Mouse (Mus musculus): Measurements from ENCODE around the gene Tigar.
A peak's percentile ranks its signal among the peaks of the same experiment; 100 is the strongest.

GRCm38 (mm10) chr6:127153972-127154707, 44.8 kb upstream of the Tigar start:
- TF ChIP-seq CTCF (IDR thresholded peaks at IDR 0.05; ENCODE audit: borderline replicate concordance, insufficient read depth, low read length), result no peak
- peak; percentile 44; the same call in 1 of the 2 replicates for TF ChIP-seq POLR2A (IDR thresholded peaks at IDR 0.05; ENCODE audit: low read depth, low read length)
